Mouse (Mus musculus) adrenal gland, postnatal 4 days (tissue): ENCODE data around the gene Med31. TPM values are rescaled to one million over a fixed set of nuclear protein-coding genes. Genes with fewer than 3 reads are reported as not detected.
"Not testable (repeated sequence)": the region's sequence is repeated elsewhere in the genome, so short reads cannot be mapped to it uniquely, and the experiment has no call there.

Experiments used
- DNase-seq, 2 experiments: peaks; one replicate each; pipeline ENCODE4 v3.0.0; 2021 to 2022; ENCODE audit warnings: low spot score in 2 of 2, mixed read lengths in 2 of 2
- total RNA-seq, 2 experiments: library from RNA; stranded (reverse); gene quantifications; 2 replicates each; pipeline ENCODE4 v1.2.3; 2021

Med31 gene
- total RNA-seq, 2 experiments from 2014 or later = 14.8 to 15.0 TPM

DNA sequence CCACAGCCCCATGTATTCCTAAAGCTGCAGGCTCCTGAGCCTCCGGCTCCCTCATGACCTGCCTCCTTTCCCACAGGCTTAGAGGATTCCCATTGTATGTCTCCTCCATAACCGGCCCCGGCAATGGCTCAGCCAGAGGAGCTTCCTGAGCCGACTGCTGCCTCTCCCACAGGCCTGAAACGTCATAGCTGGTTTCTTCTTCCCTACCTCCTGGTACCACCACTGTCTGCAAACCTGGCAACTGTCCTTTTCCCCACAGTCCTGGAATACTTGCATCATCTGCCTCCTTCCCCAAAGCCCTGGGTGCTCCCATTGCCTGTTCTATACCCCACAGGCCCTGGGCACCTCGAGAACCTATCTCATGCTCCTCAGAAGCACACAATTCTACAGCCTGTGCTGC, 10.1 kb downstream of the Med31 start:
- DNase-seq = no peak

- DNase-seq = no peak
These were observed 12.0 kb downstream of the Med31 start for GRCm38 (mm10) chr11:72203440-72203839.

DNA sequence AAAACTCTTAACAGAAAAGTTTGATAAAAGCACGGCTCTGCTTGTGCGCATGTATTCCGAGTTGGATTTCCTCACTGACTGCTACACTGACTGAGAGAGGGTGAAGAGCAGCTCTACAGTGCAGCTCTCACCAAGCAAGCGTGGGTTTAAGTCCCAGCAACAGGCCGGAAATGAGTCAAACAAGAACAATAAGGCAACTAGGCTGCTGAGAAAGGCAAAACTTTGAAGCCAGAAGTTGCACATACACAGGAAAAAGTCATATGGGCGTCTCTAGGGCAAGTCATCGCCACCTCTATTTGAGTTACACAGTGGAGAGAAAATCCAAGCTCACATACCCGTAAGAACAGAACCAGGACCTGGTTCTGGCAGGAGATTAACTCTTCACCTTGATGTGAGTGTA, 18.9 kb downstream of the Med31 start:
- no peak for DNase-seq

GRCm38 (mm10) chr11:72194259-72194658, 21.1 kb downstream of the Med31 start:
- no peak for DNase-seq

DNA sequence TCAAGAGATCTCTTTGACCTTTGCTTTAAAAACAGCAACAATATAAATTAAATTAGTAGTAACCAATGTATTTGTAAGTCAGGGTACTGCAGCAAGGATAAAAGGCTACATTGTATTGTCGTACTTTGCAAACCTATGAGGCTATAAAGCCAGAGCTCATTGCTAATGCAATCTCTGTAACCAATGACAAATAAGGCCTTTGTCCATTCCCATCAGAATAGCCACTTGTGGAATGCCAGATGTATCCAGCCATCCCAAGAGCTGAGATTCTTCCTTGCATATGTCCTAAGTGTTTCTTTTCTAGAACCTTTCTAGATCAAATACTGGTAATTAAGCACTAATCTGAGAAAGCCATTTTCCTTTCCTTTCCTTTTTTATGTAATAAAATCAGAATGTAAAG, 24.5 kb downstream of the Med31 start:
- no peak for DNase-seq

GRCm38 (mm10) chr11:72184252-72184651, 31.1 kb downstream of the Med31 start:
- DNase-seq = no peak

- DNase-seq = no peak
These were observed 34.3 kb downstream of the Med31 start for GRCm38 (mm10) chr11:72181136-72181535.

DNA sequence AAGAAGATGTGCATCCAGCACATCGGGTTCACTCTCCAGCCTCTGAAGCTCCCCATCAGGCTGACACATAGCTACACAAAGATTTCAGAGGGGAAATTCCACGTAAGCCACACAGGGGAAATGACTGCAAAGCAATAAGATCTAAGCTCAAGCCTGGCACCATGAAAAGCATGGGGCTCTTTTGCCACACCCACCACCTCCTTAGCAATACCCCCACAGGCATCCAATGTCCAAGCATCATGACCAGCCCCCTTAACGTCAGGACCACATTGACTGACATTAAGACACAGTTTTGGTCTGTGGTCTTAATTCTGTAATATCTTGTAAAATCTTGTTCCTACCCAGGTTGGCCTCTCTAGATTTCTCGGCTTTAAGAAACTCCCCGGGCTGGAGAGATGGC, 34.8 kb downstream of the Med31 start:
- no peak for DNase-seq

DNA sequence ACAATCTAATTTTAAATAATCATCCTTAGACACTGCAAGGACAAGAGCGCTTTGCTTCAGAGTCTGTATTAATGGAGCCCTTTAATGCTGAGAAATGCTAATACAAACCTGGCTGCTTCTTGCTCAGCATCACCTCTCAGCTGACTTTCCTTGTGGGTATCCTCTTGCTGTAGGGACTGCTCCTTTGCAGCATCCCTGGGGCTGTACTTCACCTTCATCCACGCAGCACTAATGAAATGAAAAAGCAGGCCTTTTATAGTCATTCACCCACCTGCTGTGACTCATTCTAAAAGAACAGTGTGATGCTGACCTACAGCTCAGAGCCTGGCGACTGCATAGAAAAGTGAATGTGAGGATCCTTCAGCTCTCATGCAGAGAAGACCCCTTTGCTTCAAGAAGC, 38.8 kb downstream of the Med31 start:
- no peak for DNase-seq

DNA sequence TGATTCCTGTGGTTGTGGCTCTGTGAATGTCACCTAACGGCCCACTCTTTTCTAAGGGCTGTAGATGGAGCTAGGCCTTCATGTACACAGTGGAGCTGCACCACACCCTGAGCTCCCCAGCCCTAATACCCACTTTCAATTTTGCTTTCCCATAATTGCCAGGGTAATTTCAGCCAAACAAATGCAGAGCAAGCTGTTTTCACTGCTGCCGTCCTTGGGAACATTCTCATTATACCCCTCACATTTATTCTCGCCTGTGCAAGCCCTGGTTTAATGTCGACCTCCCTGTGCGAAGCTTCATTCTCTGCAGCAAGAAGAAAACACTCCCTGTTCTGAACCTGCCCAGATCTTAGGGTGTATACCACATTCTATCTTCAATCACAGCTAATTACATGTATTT, 39.4 kb downstream of the Med31 start:
- DNase-seq = no peak

GRCm38 (mm10) chr11:72174721-72175120, 40.7 kb downstream of the Med31 start:
- DNase-seq = no peak

DNA sequence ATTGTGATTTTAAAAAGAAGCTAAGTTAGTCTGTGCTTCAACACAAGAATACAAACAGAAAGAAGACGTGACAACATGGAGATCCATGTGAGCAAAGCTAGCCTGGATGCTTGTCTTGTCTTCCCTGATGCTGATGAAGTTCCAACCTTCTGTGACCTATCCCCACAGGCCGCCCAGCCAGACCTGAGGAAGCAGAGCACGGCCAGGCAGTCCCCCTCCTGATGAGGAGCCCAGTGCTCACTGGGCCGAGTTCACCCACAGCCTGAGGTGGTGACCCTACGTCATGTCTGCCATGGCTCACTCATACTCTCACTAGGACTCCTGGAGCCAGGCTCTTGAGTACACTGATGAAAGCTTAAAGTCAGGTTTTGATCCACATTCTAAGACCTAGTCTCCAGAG, 41.9 kb downstream of the Med31 start:
- DNase-seq = no peak

DNA sequence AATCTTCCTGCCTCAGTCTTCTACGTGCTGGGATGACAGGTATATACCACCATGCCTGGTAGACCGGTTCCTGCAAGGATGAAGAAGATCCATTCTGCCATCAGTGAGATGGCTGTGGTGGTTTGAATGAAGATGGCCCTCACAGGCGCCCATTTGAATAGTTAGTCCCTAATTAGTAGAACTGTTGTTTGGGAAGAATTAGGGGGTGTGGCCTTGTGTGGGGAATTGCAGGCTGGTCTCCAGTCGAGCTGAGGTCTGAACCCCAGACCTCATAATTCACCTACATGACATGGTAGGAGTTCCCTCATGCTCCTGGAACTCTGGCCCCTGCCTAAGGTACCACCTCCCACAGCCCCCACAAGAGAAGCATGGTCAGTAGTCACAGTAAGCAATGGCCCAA, 43.5 kb downstream of the Med31 start:
- not testable (repeated sequence) for DNase-seq

DNA sequence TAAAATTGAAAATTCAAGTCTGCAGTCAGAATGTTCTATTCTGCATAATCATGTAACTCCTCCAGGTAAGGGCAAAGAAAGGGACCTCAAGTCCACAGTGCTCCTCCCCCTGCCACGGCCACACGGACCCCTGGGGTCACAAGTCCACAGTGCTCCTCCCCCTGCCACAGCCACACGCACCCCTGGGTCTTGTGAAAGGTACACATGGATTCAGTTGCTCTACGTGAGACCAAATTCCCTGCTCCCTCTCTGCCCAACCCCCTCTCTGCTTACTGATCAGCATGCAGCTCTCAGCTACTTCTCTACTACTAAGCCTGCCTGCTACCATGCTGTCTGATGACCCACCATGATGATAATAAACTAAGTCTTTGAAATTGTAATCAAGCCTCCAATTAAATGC, 45.5 kb downstream of the Med31 start:
- no peak for DNase-seq

GRCm38 (mm10) chr11:72163198-72163597, 52.2 kb downstream of the Med31 start:
- no peak for DNase-seq

Other genes starting within 250 kb of the Med31 start
- gene Aipl1, start 178.1 kb downstream of the Med31 start, total RNA-seq = under 1 TPM; 0.56 to 0.76 TPM
- gene Pimreg, start 173.6 kb downstream of the Med31 start, total RNA-seq = 10 to 100 TPM; 29.6 to 30.3 TPM
- gene Pitpnm3, start 79.8 kb downstream of the Med31 start, total RNA-seq = 1 to 10 TPM in 1 of 2 experiments, under 1 TPM in 1; 0.79 to 1.4 TPM
- 1 to 10 TPM; 1.3 to 1.7 TPM for gene Gm43951, start 8.8 kb downstream of the Med31 start, total RNA-seq
- gene 4933427D14Rik, start 8.1 kb downstream of the Med31 start, total RNA-seq = 10 to 100 TPM; 10.2 to 13.8 TPM
- gene Txndc17, start 8.0 kb downstream of the Med31 start, total RNA-seq = 10 to 100 TPM; 68.2 to 71.9 TPM
- under 1 TPM; 0.25 to 0.51 TPM for gene Slc13a5, start 51.6 kb upstream of the Med31 start, total RNA-seq
- 10 to 100 TPM; 19.5 to 23.8 TPM for gene Xaf1, start 86.0 kb upstream of the Med31 start, total RNA-seq
- not detected for gene Fbxo39, start 98.9 kb upstream of the Med31 start, total RNA-seq
- gene Tekt1, start 146.8 kb upstream of the Med31 start, total RNA-seq = under 1 TPM; 0.51 to 0.62 TPM
- gene Smtnl2, start 196.1 kb upstream of the Med31 start, total RNA-seq = 10 to 100 TPM; 11.4 to 24.2 TPM
- gene Ggt6, start 219.9 kb upstream of the Med31 start, total RNA-seq = 1 to 10 TPM; 3.8 to 4.7 TPM
- 100 to 1,000 TPM; 118 to 119 TPM for gene Mybbp1a, start 225.8 kb upstream of the Med31 start, total RNA-seq